Mouse (Mus musculus): ENCODE measurements around the gene Kdm6b. TPM values are rescaled to one million over a fixed set of nuclear protein-coding genes. Genes with fewer than 3 reads are reported as not detected.
A peak's percentile ranks its signal among the peaks of the same experiment; 100 is the strongest.

The Kdm6b gene
- 10 to 100 TPM; 51.2 to 59.4 TPM for total RNA-seq (2021)
- long read RNA-seq, experiment 1, partial matches to known transcripts, result 7 of 8 reads
- long read RNA-seq, experiment 1, other reads (novel, unspliced or antisense), result 1 of 8 reads
- long read RNA-seq, experiment 2, partial matches to known transcripts, result 9 of 13 reads
- long read RNA-seq, experiment 2, other reads (novel, unspliced or antisense), result 4 of 13 reads

- no peak for DNase-seq (ENCODE audit: low spot score in 2 of 2)
Measured at GRCm38 (mm10) chr11:69413221-69414181, at the start of gene Kdm6b. Gene Kdm6b (minus strand): TSS chr11:69413675.

- DNase-seq (ENCODE audit: low spot score in 2 of 2), result no peak
Measured at GRCm38 (mm10) chr11:69461568-69461967, 48.1 kb upstream of the Kdm6b start.

GRCm38 (mm10) chr11:69459883-69460282 lies 46.4 kb upstream of the Kdm6b start:
- DNase-seq (ENCODE audit: low spot score in 2 of 2), result no peak

GRCm38 (mm10) chr11:69457006-69457579 lies 43.6 kb upstream of the Kdm6b start:
- DNase-seq (ENCODE audit: low spot score in 2 of 2), result peak in 1 of 2 experiments; percentile 63

GRCm38 (mm10) chr11:69452114-69452867 lies 38.8 kb upstream of the Kdm6b start:
- DNase-seq (ENCODE audit: low spot score in 2 of 2), result peak in 1 of 2 experiments; percentile 24

- DNase-seq (ENCODE audit: low spot score in 2 of 2), result no peak
Measured at GRCm38 (mm10) chr11:69447299-69447698, 33.8 kb upstream of the Kdm6b start.

GRCm38 (mm10) chr11:69443328-69443727 lies 29.9 kb upstream of the Kdm6b start:
- DNase-seq (ENCODE audit: low spot score in 2 of 2), result no peak

GRCm38 (mm10) chr11:69437291-69437690 lies 23.8 kb upstream of the Kdm6b start:
- DNase-seq (ENCODE audit: low spot score in 2 of 2), result no peak

GRCm38 (mm10) chr11:69433189-69433588 lies 19.7 kb upstream of the Kdm6b start:
- no peak for DNase-seq (ENCODE audit: low spot score in 2 of 2)

GRCm38 (mm10) chr11:69432640-69432982 lies 19.1 kb upstream of the Kdm6b start:
- DNase-seq (ENCODE audit: low spot score in 2 of 2), result no peak

- DNase-seq (ENCODE audit: low spot score in 2 of 2), result peak in 1 of 2 experiments; percentile 63
Measured at GRCm38 (mm10) chr11:69431829-69432639, 18.6 kb upstream of the Kdm6b start.

- DNase-seq (ENCODE audit: low spot score in 2 of 2), result no peak
Measured at GRCm38 (mm10) chr11:69430631-69431030, 17.2 kb upstream of the Kdm6b start.

GRCm38 (mm10) chr11:69429313-69429712 lies 15.8 kb upstream of the Kdm6b start:
- DNase-seq (ENCODE audit: low spot score in 2 of 2), result peak in 1 of 2 experiments; percentile 38

- DNase-seq (ENCODE audit: low spot score in 2 of 2), result no peak
Measured at GRCm38 (mm10) chr11:69428751-69429150, 15.3 kb upstream of the Kdm6b start.

GRCm38 (mm10) chr11:69426246-69426645 lies 12.8 kb upstream of the Kdm6b start:
- DNase-seq (ENCODE audit: low spot score in 2 of 2), result no peak

GRCm38 (mm10) chr11:69423885-69424284 lies 10.4 kb upstream of the Kdm6b start:
- DNase-seq (ENCODE audit: low spot score in 2 of 2), result no peak

GRCm38 (mm10) chr11:69422842-69423241 lies 9.4 kb upstream of the Kdm6b start:
- no peak for DNase-seq (ENCODE audit: low spot score in 2 of 2)

GRCm38 (mm10) chr11:69421131-69421977 lies 7.9 kb upstream of the Kdm6b start:
- DNase-seq (ENCODE audit: low spot score in 2 of 2), result no peak

GRCm38 (mm10) chr11:69420554-69421000 lies 7.1 kb upstream of the Kdm6b start:
- no peak for DNase-seq (ENCODE audit: low spot score in 2 of 2)

All from gastrocnemius, postnatal 4 days (tissue).